Mouse (Mus musculus) hindbrain, embryonic 13.5 days (tissue): Measurements from ENCODE around the gene Hcn2. TPM values are rescaled to one million over a fixed set of nuclear protein-coding genes. Genes with fewer than 3 reads are reported as not detected.
"Not testable (repeated sequence)": the region's sequence is repeated elsewhere in the genome, so short reads cannot be mapped to it uniquely, and the experiment has no call there.

Experiments
- ATAC-seq: fragments of 200-750 bp; cut with Nextera tagmentation; 2 replicates; pipeline ENCODE4 v1.8.0; 2017; ENCODE audit warnings: moderate TSS enrichment; ENCODE audit not compliant: low FRiP score
- H3K27ac ChIP-seq: fragments of 300-500 bp; sonication (generic); 2 replicates; pipeline ENCODE4 v1.5.1; 2015; ENCODE audit warnings: inconsistent platforms, mild to moderate bottlenecking, moderate library complexity
- H3K27me3 ChIP-seq: fragments of 300-500 bp; sonication (generic); 2 replicates; pipeline ENCODE4 v1.6.1; 2015; ENCODE audit warnings: mild to moderate bottlenecking, inconsistent platforms
- H3K36me3 ChIP-seq: fragments of 300-500 bp; sonication (generic); 2 replicates; pipeline ENCODE4 v1.6.1; 2015; ENCODE audit warnings: mild to moderate bottlenecking, inconsistent platforms
- H3K4me1 ChIP-seq: fragments of 300-500 bp; sonication (generic); replicated peaks from 2 replicates; pipeline ENCODE4 v1.6.1; 2015; ENCODE audit warnings: inconsistent platforms
- H3K4me2 ChIP-seq: fragments of 300-500 bp; sonication (generic); 2 replicates; pipeline ENCODE4 v1.6.1; 2015; ENCODE audit warnings: inconsistent platforms, mild to moderate bottlenecking, moderate library complexity
- H3K4me3 ChIP-seq: fragments of 300-500 bp; sonication (generic); 2 replicates; pipeline ENCODE4 v1.5.1; 2015; ENCODE audit warnings: mild to moderate bottlenecking, inconsistent platforms
- H3K9ac ChIP-seq: fragments of 300-500 bp; sonication (generic); 2 replicates; pipeline ENCODE4 v1.6.1; 2015; ENCODE audit warnings: mild to moderate bottlenecking, inconsistent platforms
- H3K9me3 ChIP-seq: fragments of 300-500 bp; sonication (generic); 2 replicates; pipeline ENCODE4 v1.6.1; 2016; ENCODE audit warnings: inconsistent platforms
- WGBS: fragments of 180-500 bp; shearing (Covaris S2); methylation state at CpG from one replicate; pipeline ENCODE4 v1.1.7; 2015; 5-methylcytosine and 5-hydroxymethylcytosine counted together
- polyA plus RNA-seq: library from polyadenylated mRNA; unstranded; fragments of >200 nt; fragmentation: Nextera tagmentation; extraction: Ambion mirVana; gene quantifications from 2 replicates; pipeline ENCODE4 v1.2.1, GENCODE M21; 2015

Gene Hcn2
- polyA plus RNA-seq, 1 experiment from 2014 or later, result 0.64 TPM

DNA sequence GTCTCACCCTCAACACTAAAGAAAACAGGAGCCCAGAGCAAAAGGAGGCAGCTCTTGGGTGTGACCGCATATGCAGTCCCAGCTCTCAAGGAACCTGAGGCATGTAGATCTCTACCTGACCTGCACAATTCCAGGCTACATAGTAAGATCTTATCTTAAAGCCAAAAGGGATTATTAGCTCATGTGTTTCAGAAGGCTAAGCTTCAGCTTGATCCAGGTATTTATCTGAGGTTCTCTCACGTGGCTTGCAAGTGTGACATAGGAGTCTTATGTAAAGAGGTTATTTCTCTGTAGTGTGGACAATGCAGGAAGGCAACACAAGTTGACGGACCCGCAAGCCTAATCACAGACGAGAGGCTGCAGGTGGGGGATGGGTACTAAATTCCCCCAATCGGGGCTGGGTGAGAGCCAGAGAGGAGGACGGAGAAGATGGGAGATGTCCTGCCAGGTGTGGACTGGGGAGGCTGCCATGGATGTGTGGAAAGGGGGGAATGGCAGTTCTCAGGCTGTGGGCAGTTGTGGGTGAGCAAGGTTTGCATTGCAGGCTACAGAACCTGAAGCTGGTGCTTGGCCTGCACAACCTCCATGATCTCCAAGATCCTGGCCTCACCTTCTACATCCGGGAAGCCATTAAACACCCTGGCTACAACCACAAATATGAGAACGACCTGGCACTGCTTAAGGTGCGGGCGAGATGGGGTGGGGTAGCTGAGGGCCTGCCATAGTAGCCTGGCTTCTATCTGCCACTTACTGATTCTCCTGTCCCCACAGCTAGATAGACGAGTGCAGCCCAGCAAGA is 22.7 kb upstream of the Hcn2 start:
- Histone ChIP-seq H3K36me3 (peaks cover 12% of the 10 kb centered on the region), H3K4me1 (no peaks in the 10 kb centered on the region), H3K4me3 (no peak overlapping the region), H3K9ac (no peak overlapping the region; the same call in 1 of the 2 replicates), H3K4me2 (no peak overlapping the region), H3K27me3 (no peaks in the 10 kb centered on the region), H3K9me3 (no peaks in the 10 kb centered on the region), H3K27ac (no peak overlapping the region)
- WGBS, result 82% methylated on average over 12 of the region's 12 CpGs
- ATAC-seq, result no peak

GRCm38 (mm10) chr10:79694379-79694655 is 22.1 kb upstream of the Hcn2 start:
- H3K9ac ChIP-seq, result no peak overlapping the region; the same call in 1 of the 2 replicates

DNA sequence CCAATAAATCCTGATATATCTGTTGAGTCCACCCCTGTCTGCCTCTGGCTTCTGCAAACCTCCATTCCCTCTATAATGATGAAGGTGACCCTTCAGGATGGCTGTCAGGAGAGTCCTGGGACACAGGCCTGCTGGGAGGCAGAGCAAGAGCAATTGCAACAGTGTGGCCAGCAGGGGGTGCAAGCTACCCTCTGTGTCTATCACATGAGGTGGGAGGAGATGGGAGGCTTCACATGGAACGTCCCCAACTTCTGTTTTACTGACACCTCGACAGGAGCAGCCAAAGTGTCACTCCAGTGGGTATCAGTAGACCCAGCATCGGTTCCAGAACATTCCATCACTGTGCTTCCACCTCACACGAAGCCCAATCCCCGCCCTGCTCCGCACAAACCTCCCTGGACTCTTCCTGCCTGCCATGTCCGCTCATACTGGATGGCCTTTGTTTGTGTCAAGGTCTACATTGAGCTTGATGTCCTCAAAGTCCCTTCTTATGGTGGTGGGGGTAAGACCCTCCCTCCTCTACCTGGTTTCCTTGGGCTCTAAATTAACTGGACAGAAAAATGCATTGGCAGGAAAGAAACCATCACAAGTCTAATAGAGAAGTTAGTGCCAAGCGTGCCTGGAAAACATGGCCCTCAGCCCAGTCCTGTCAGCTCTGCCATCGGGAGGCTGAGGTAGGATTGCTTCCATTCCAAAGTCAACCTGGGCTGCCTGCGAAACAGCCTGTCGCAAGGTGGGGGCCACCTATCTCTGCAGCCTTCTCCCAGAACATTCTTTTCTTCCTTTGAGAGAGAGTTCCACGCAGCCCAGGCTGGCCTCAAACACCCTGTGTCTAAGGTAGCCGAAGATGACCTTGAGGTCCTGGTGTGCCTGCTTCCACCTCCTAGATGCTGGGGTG is 21.0 kb upstream of the Hcn2 start:
- Histone ChIP-seq H3K9ac (peak overlapping the region; percentile 13; the same call in 1 of the 2 replicates), H3K4me1 (no peaks in the 10 kb centered on the region), H3K4me3 (no peak overlapping the region), H3K9me3 (no peaks in the 10 kb centered on the region), H3K4me2 (no peak overlapping the region), H3K36me3 (no peaks in the 10 kb centered on the region), H3K27me3 (no peaks in the 10 kb centered on the region), H3K27ac (no peak overlapping the region)
- ATAC-seq, result peak; percentile 11; the same call in 1 of the 2 replicates
- WGBS, result 70% methylated on average over 13 of the region's 13 CpGs

More at GRCm38 (mm10) chr10:79694379-79694655, 22.1 kb upstream of the Hcn2 start:
- H3K4me3 ChIP-seq, result no peak overlapping the region
- peaks cover 6% of the 10 kb centered on the region for H3K36me3 ChIP-seq
- ATAC-seq, result no peak
- 84% methylated on average over 6 of the region's 6 CpGs for WGBS
- H3K4me1 ChIP-seq, result no peaks in the 10 kb centered on the region
- no peak overlapping the region for H3K27ac ChIP-seq
- no peaks in the 10 kb centered on the region for H3K9me3 ChIP-seq
- no peaks in the 10 kb centered on the region for H3K27me3 ChIP-seq
- H3K4me2 ChIP-seq, result no peak overlapping the region

- no peaks in the 10 kb centered on the region for H3K9me3 ChIP-seq
- no peak overlapping the region for H3K9ac ChIP-seq
- WGBS, result 70% methylated on average over 9 of the region's 9 CpGs
- no peaks in the 10 kb centered on the region for H3K36me3 ChIP-seq
- no peak for ATAC-seq
- no peak overlapping the region for H3K4me3 ChIP-seq
- no peak overlapping the region for H3K4me2 ChIP-seq
- H3K4me1 ChIP-seq, result no peaks in the 10 kb centered on the region
- H3K27me3 ChIP-seq, result no peaks in the 10 kb centered on the region
- 0 out of 2 replicates have a peak overlapping the region, but pooled peaks have one; percentile 23 for H3K27ac ChIP-seq
These were observed 20.2 kb upstream of the Hcn2 start for GRCm38 (mm10) chr10:79696129-79696651.

- Histone ChIP-seq H3K27me3 (no peaks in the 10 kb centered on the region), H3K36me3 (no peaks in the 10 kb centered on the region), H3K9me3 (no peaks in the 10 kb centered on the region), H3K9ac (no peak overlapping the region), H3K27ac (no peak overlapping the region), H3K4me1 (no peaks in the 10 kb centered on the region), H3K4me3 (no peak overlapping the region), H3K4me2 (no peak overlapping the region)
- no peak for ATAC-seq
- WGBS, result 76% methylated on average over 6 of the region's 6 CpGs
These were observed 18.5 kb upstream of the Hcn2 start for GRCm38 (mm10) chr10:79697916-79698315.

- Histone ChIP-seq H3K9me3 (no peaks in the 10 kb centered on the region), H3K4me3 (no peak overlapping the region), H3K4me2 (no peak overlapping the region), H3K4me1 (no peaks in the 10 kb centered on the region), H3K36me3 (no peaks in the 10 kb centered on the region), H3K27me3 (no peaks in the 10 kb centered on the region), H3K9ac (no peak overlapping the region), H3K27ac (no peak overlapping the region; the same call in 1 of the 2 replicates)
- ATAC-seq, result no peak
- 95% methylated on average over 6 of the region's 6 CpGs for WGBS
These were observed 18.0 kb upstream of the Hcn2 start for GRCm38 (mm10) chr10:79698459-79698858.

DNA sequence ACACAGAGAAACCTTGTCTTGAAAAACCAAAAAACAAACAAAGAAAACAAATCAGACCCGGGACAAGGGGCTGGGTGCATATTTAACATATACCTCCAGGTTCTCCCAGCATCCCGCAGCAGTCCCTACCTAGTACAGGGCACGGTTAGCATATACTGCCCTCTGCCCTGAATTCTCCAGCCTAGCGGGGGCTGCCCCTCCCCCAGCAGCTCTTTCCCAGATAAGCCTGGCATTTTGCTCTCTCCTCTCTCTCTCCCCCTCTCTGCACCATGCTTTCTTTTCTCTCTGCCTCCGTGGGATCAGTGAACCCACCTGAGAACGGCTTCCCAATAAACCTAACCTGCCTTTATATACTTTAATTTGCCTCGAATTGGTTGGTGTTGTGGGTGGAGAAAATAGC is 15.8 kb upstream of the Hcn2 start:
- no peak overlapping the region for H3K27ac ChIP-seq
- no peak for ATAC-seq
- 0 out of 2 replicates have a peak overlapping the region, but pooled peaks have one; percentile 24 for H3K9ac ChIP-seq
- H3K36me3 ChIP-seq, result no peaks in the 10 kb centered on the region
- H3K4me2 ChIP-seq, result no peak overlapping the region
- no peaks in the 10 kb centered on the region for H3K27me3 ChIP-seq
- H3K9me3 ChIP-seq, result no peaks in the 10 kb centered on the region
- peaks cover 9% of the 10 kb centered on the region for H3K4me1 ChIP-seq
- H3K4me3 ChIP-seq, result no peak overlapping the region
- 55% methylated on average over 7 of the region's 7 CpGs for WGBS

GRCm38 (mm10) chr10:79701443-79702129 is 14.8 kb upstream of the Hcn2 start:
- no peak for ATAC-seq
- 69% methylated on average over 10 of the region's 10 CpGs for WGBS
- Histone ChIP-seq H3K36me3 (no peaks in the 10 kb centered on the region), H3K27me3 (no peaks in the 10 kb centered on the region), H3K4me3 (no peak overlapping the region), H3K4me2 (no peak overlapping the region), H3K27ac (0 out of 2 replicates have a peak overlapping the region, but pooled peaks have one; percentile 6), H3K9me3 (no peaks in the 10 kb centered on the region), H3K4me1 (peaks cover 18% of the 10 kb centered on the region), H3K9ac (0 out of 2 replicates have a peak overlapping the region, but pooled peaks have one; percentile 13)

GRCm38 (mm10) chr10:79702970-79703369 is 13.5 kb upstream of the Hcn2 start:
- not testable (repeated sequence) for H3K36me3 ChIP-seq, H3K27ac ChIP-seq, H3K27me3 ChIP-seq, H3K4me3 ChIP-seq, H3K9me3 ChIP-seq, ATAC-seq, H3K4me2 ChIP-seq, H3K9ac ChIP-seq
- H3K4me1 ChIP-seq, result peaks cover 32% of the 10 kb centered on the region
- WGBS, result 86% methylated on average over 4 of the region's 4 CpGs

GRCm38 (mm10) chr10:79703541-79703940 is 12.9 kb upstream of the Hcn2 start:
- H3K27me3 ChIP-seq, result no peaks in the 10 kb centered on the region
- peaks cover 5% of the 10 kb centered on the region for H3K36me3 ChIP-seq
- peak overlapping the region; percentile 87; the same call in 1 of the 2 replicates for H3K9ac ChIP-seq
- H3K4me3 ChIP-seq, result peak overlapping the region; percentile 66
- H3K4me1 ChIP-seq, result peaks cover 35% of the 10 kb centered on the region
- peak overlapping the region; percentile 83 for H3K27ac ChIP-seq
- no peak for ATAC-seq
- WGBS, result 79% methylated on average over 10 of the region's 10 CpGs
- H3K4me2 ChIP-seq, result peak overlapping the region; percentile 94
- H3K9me3 ChIP-seq, result no peaks in the 10 kb centered on the region

DNA sequence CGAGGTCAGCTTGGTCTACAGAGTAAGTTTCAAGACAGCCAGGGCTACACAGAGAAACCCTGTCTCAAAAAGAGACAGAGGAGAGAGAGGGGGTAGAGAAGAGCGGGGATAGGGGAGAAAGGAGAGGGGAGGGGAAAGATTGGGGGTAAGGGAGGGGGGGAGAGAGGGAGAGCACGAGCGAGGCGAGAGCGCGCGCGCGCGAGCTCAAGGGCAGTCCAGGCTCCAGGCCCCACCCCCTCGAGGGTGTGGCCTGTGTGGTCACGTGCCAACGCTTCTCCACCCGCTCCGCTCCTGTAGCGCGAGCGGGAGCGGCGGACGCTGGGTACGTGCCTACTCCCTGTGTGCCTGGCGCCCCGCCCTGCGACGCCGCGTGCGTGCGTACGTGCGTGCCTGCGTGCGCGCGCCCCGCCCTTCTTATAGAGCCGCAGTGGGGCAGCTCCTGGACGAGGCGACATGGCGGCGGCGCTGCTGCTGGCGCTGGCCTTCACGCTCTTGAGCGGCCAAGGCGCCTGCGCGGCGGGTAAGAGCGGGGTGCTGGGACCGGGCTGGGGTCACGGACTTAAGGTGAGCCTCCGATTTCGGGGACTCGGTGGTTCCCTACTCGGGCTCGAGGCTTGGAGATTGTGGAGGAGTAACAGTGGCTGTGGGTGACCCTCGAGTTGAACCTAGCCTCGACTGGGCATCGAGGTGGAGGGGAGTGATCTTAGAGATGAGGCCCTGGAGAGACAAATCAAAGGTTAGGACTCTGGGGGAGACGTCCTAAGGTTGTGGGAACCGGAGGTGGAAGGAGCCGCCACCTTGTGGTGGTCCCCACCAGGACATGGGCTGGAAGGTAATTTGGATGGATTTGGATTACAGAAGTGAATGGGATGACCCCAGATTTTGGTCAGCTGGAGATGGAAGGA is 12.1 kb upstream of the Hcn2 start, which contains the start of gene Bsg:
Bsg (plus strand) TSS at position 427 of the 905 bp plus-strand sequence.
- H3K4me1 ChIP-seq, result peaks cover 41% of the 10 kb centered on the region
- WGBS, result under 1% methylated on average over 59 of the region's 65 CpGs
- H3K27me3 ChIP-seq, result no peaks in the 10 kb centered on the region
- H3K4me3 ChIP-seq, result peak within 1 kb of the TSS; percentile 66
- H3K9me3 ChIP-seq, result no peaks in the 10 kb centered on the region
- peak within 1 kb of the TSS; percentile 87 for H3K9ac ChIP-seq
- ATAC-seq, result peak; percentile 95
- H3K4me2 ChIP-seq, result peak within 1 kb of the TSS; percentile 94
- peaks cover 13% of the 10 kb centered on the region for H3K36me3 ChIP-seq
- peak within 1 kb of the TSS; percentile 83 for H3K27ac ChIP-seq
